ENCODE assay signal across 8 mouse cellular contexts in the genomic region with DNA sequence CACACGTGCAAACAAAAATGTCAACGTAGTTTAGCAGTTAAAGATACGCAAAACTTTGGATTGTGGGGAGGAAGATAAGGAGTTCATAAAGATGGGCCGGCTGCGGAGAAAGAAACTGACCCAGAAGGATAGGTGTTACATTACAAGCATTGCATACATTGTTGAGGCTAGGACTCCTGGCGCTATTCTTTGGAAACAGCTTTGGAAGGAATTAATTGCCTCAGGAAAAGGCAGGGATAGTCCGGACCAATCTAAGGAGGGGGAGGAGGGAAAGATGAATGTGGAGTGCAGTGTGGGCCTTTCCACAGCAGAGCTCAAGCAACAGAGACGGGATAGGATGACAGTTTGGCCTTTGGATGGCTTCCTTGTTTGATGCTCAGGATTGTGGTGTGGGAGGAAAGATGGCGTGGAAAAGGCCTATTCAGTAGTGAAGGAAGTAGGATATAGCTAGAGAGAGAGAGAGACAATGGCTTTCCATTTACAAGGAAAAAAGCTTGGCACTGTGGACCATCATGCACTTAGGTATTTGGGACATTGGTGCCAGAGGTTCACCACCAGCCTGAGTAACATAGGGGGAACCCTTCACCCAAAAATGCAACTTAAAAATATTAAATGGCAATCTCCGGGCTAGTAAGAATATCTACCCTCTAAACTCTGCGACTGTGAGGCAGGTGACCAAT. TPM values are rescaled to one million over a fixed set of nuclear protein-coding genes. Genes with fewer than 3 reads are reported as not detected.
DNase-seq lines count a peak whose midpoint lies in the region; ATAC-seq and TF ChIP-seq lines count a peak whose summit lies in the region.

No protein-coding gene starts in this region.

- peaks cover 25% of the 10 kb centered on the region for H3K4me1 ChIP-seq in heart, embryonic 15.5 days (replicated peaks)
- H3K4me1 ChIP-seq in heart, postnatal 0 days (ENCODE audit: control insufficient read depth, insufficient read depth), result peaks cover 16% of the 10 kb centered on the region
- H3K4me1 ChIP-seq in midbrain, embryonic 10.5 days, result peaks cover 28% of the 10 kb centered on the region

- TF ChIP-seq CTCF in heart, postnatal 0 days (IDR thresholded peaks at IDR 0.05; ENCODE audit: low read depth), result no peak

- peak overlapping the region; percentile 85 for H3K4me2 ChIP-seq in heart, embryonic 15.5 days
- H3K4me2 ChIP-seq in heart, postnatal 0 days (ENCODE audit: low read depth, low read length), result peak overlapping the region; percentile 88

- H3K27ac ChIP-seq in heart, embryonic 15.5 days, result peak overlapping the region; percentile 84
- 0 out of 2 replicates have a peak overlapping the region, but pooled peaks have one; percentile 91 for H3K27ac ChIP-seq in heart, postnatal 0 days (ENCODE audit: low read depth)
- peak overlapping the region; percentile 86; the same call in 1 of the 2 replicates for H3K27ac ChIP-seq in midbrain, embryonic 10.5 days (replicated peaks)

- ATAC-seq in heart, embryonic 15.5 days (replicated peaks; ENCODE audit: insufficient number of reproducible peaks, insufficient read depth, low FRiP score, low read depth), result no peak
- no peak for ATAC-seq in heart, postnatal 0 days (ENCODE audit: insufficient read depth, low read depth)
- no peak for ATAC-seq in monocyte, adult 5-6 weeks (replicated peaks; ENCODE audit: insufficient number of reproducible peaks, low FRiP score, low TSS enrichment, poor library complexity, severe bottlenecking)

- DNase-seq in heart, postnatal 14 days, result no peak
- DNase-seq in NIH3T3 (ENCODE audit: low read depth), result peak; percentile 36
- no peak for DNase-seq in heart, postnatal 0 days (ENCODE audit: low spot score)
- DNase-seq in midbrain, embryonic 10.5 days (ENCODE audit: low spot score), result no peak
- DNase-seq in thymus, postnatal 4 days, result no peak
- DNase-seq in adrenal gland, postnatal 25 days, result no peak

- no peak for TF ChIP-seq EP300 in heart, postnatal 0 days (IDR thresholded peaks at IDR 0.05; ENCODE audit: low read depth)

- H3K9ac ChIP-seq in heart, embryonic 15.5 days, result peak overlapping the region; percentile 93
- peak overlapping the region; percentile 93 for H3K9ac ChIP-seq in heart, postnatal 0 days (replicated peaks; ENCODE audit: low read depth, low read length)

- H3K27me3 ChIP-seq in heart, embryonic 15.5 days, result no peaks in the 10 kb centered on the region
- no peaks in the 10 kb centered on the region for H3K27me3 ChIP-seq in heart, postnatal 0 days (ENCODE audit: control insufficient read depth, insufficient read depth, low read length)
- peaks cover 38% of the 10 kb centered on the region for H3K27me3 ChIP-seq in midbrain, embryonic 10.5 days (ENCODE audit: low read depth, poor library complexity, severe bottlenecking)

- no peaks in the 10 kb centered on the region for H3K36me3 ChIP-seq in heart, embryonic 15.5 days
- no peaks in the 10 kb centered on the region for H3K36me3 ChIP-seq in heart, postnatal 0 days (replicated peaks; ENCODE audit: control insufficient read depth, insufficient read depth, low read length)
- peaks cover 19% of the 10 kb centered on the region for H3K36me3 ChIP-seq in midbrain, embryonic 10.5 days

- intact Hi-C loops in heart, postnatal 14 days (cut with DNase I), result no loop called here

- 19% methylated on average over 11 of the region's 11 CpGs for WGBS in heart, embryonic 15.5 days
- WGBS in heart, postnatal 0 days, result 19% methylated on average over 11 of the region's 11 CpGs
- WGBS in midbrain, embryonic 10.5 days, result 34% methylated on average over 11 of the region's 11 CpGs

- peak overlapping the region; percentile 93 for H3K4me3 ChIP-seq in heart, embryonic 15.5 days
- peak overlapping the region; percentile 96 for H3K4me3 ChIP-seq in heart, postnatal 0 days (ENCODE audit: low read depth, low read length)
- peak overlapping the region; percentile 100 for H3K4me3 ChIP-seq in midbrain, embryonic 10.5 days

- H3K9me3 ChIP-seq in heart, embryonic 15.5 days (replicated peaks), result no peaks in the 10 kb centered on the region
- no peaks in the 10 kb centered on the region for H3K9me3 ChIP-seq in heart, postnatal 0 days (replicated peaks; ENCODE audit: control insufficient read depth, low read length)
- H3K9me3 ChIP-seq in midbrain, embryonic 10.5 days (replicated peaks), result no peaks in the 10 kb centered on the region

RNA-seq across cellular contexts. Expression of a gene that starts 9.3 kb away (rescaled TPM):
- 130 and 146 TPM in 2 replicates for polyA plus RNA-seq in heart, embryonic 15.5 days (2015; fragmentation: Nextera tagmentation; extraction: Ambion mirVana)
- total RNA-seq in heart, postnatal 14 days (2021), result 10 to 100 TPM; 83.0 to 91.0 TPM
- 128 and 168 TPM in 2 replicates for total RNA-seq in heart, postnatal 0 days (2014; rRNA removed; ENCODE audit: low replicate concordance)
- 106 and 112 TPM in 2 replicates for polyA plus RNA-seq in heart, postnatal 0 days (2015; fragmentation: Nextera tagmentation; extraction: Ambion mirVana)
- 187 and 190 TPM in 2 replicates for polyA plus RNA-seq in midbrain, embryonic 10.5 days (2016; fragmentation: Nextera tagmentation; extraction: Ambion mirVana)
- 169 and 173 TPM in 2 replicates for total RNA-seq in adrenal gland, postnatal 25 days (2021)
- 320 to 466 TPM (median 446 TPM) in 3 replicates for total RNA-seq in monocyte, adult 5-6 weeks (2017)

RNA-seq across cellular contexts. Expression of a gene that starts 30.2 kb away (rescaled TPM):
- polyA plus RNA-seq in heart, embryonic 15.5 days (2015; fragmentation: Nextera tagmentation; extraction: Ambion mirVana), result not detected in 2 replicates
- not detected for total RNA-seq in heart, postnatal 14 days (2021)
- not detected in 2 replicates for total RNA-seq in heart, postnatal 0 days (2014; rRNA removed; ENCODE audit: low replicate concordance)
- not detected in 2 replicates for polyA plus RNA-seq in heart, postnatal 0 days (2015; fragmentation: Nextera tagmentation; extraction: Ambion mirVana)
- polyA plus RNA-seq in midbrain, embryonic 10.5 days (2016; fragmentation: Nextera tagmentation; extraction: Ambion mirVana), result not detected in 2 replicates
- total RNA-seq in adrenal gland, postnatal 25 days (2021), result not detected in 2 replicates
- total RNA-seq in monocyte, adult 5-6 weeks (2017), result 0.39 TPM in 1 of 3 replicates, not detected in the others

RNA-seq across cellular contexts. Expression of a gene that starts 56.3 kb away (rescaled TPM):
- polyA plus RNA-seq in heart, embryonic 15.5 days (2015; fragmentation: Nextera tagmentation; extraction: Ambion mirVana), result 44.3 and 53.2 TPM in 2 replicates
- total RNA-seq in heart, postnatal 14 days (2021), result 1 to 10 TPM; 5.5 to 8.9 TPM
- 35.8 and 39.2 TPM in 2 replicates for total RNA-seq in heart, postnatal 0 days (2014; rRNA removed; ENCODE audit: low replicate concordance)
- 27.3 and 28.4 TPM in 2 replicates for polyA plus RNA-seq in heart, postnatal 0 days (2015; fragmentation: Nextera tagmentation; extraction: Ambion mirVana)
- polyA plus RNA-seq in midbrain, embryonic 10.5 days (2016; fragmentation: Nextera tagmentation; extraction: Ambion mirVana), result 69.2 and 82.3 TPM in 2 replicates
- 2.4 and 3.1 TPM in 2 replicates for total RNA-seq in adrenal gland, postnatal 25 days (2021)
- 116 to 119 TPM (median 118 TPM) in 3 replicates for total RNA-seq in monocyte, adult 5-6 weeks (2017)
